Mouse (Mus musculus) hindbrain, embryonic 13.5 days (tissue): ENCODE data around the gene C5ar2. TPM values are rescaled to one million over a fixed set of nuclear protein-coding genes. Genes with fewer than 3 reads are reported as not detected.

Experiments used
- ATAC-seq: fragments of 200-750 bp; cut with Nextera tagmentation; 2 replicates; pipeline ENCODE4 v1.8.0; 2017; ENCODE audit warnings: moderate TSS enrichment; ENCODE audit not compliant: low FRiP score
- H3K27ac ChIP-seq: fragments of 300-500 bp; sonication (generic); 2 replicates; pipeline ENCODE4 v1.5.1; 2015; ENCODE audit warnings: inconsistent platforms, mild to moderate bottlenecking, moderate library complexity
- H3K27me3 ChIP-seq: fragments of 300-500 bp; sonication (generic); 2 replicates; pipeline ENCODE4 v1.6.1; 2015; ENCODE audit warnings: mild to moderate bottlenecking, inconsistent platforms
- H3K36me3 ChIP-seq: fragments of 300-500 bp; sonication (generic); 2 replicates; pipeline ENCODE4 v1.6.1; 2015; ENCODE audit warnings: mild to moderate bottlenecking, inconsistent platforms
- H3K4me1 ChIP-seq: fragments of 300-500 bp; sonication (generic); replicated peaks from 2 replicates; pipeline ENCODE4 v1.6.1; 2015; ENCODE audit warnings: inconsistent platforms
- H3K4me2 ChIP-seq: fragments of 300-500 bp; sonication (generic); 2 replicates; pipeline ENCODE4 v1.6.1; 2015; ENCODE audit warnings: inconsistent platforms, mild to moderate bottlenecking, moderate library complexity
- H3K4me3 ChIP-seq: fragments of 300-500 bp; sonication (generic); 2 replicates; pipeline ENCODE4 v1.5.1; 2015; ENCODE audit warnings: mild to moderate bottlenecking, inconsistent platforms
- H3K9ac ChIP-seq: fragments of 300-500 bp; sonication (generic); 2 replicates; pipeline ENCODE4 v1.6.1; 2015; ENCODE audit warnings: mild to moderate bottlenecking, inconsistent platforms
- H3K9me3 ChIP-seq: fragments of 300-500 bp; sonication (generic); 2 replicates; pipeline ENCODE4 v1.6.1; 2016; ENCODE audit warnings: inconsistent platforms
- WGBS: fragments of 180-500 bp; shearing (Covaris S2); methylation state at CpG from one replicate; pipeline ENCODE4 v1.1.7; 2015; 5-methylcytosine and 5-hydroxymethylcytosine counted together
- polyA plus RNA-seq: library from polyadenylated mRNA; unstranded; fragments of >200 nt; fragmentation: Nextera tagmentation; extraction: Ambion mirVana; gene quantifications from 2 replicates; pipeline ENCODE4 v1.2.1, GENCODE M21; 2015

Gene C5ar2
- polyA plus RNA-seq, 1 experiment from 2014 or later, result 0.14 TPM

DNA sequence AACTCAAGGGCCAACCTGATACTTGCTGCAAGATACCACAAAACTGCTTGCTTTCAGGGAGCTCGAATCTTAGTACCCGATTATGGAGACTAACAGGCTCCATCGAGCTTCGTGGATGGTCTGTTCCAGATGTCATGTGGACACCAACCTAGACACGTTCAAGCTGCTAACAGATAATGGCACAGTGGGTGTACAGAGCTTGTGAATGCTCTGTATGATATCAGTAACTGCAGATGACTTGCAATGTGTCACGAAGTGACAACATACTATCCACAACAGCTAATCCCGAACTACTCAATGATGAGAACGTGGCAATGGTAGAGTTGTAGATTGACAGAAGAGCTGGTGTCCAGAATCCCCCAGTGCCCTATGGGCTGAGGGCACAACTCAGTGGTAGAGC is 56.5 kb downstream of the C5ar2 start:
- Histone ChIP-seq H3K4me1 (0 out of 2 replicates have a peak, but pooled peaks cover 3% of the 10 kb centered on the region), H3K27ac (no peak overlapping the region), H3K36me3 (peaks cover 42% of the 10 kb centered on the region), H3K4me3 (no peak overlapping the region), H3K4me2 (no peak overlapping the region), H3K9me3 (no peaks in the 10 kb centered on the region), H3K27me3 (peaks cover 6% of the 10 kb centered on the region; the same call in 1 of the 2 replicates), H3K9ac (no peak overlapping the region)
- no peak for ATAC-seq
- WGBS, result 85% methylated on average over 8 of the region's 8 CpGs

Other genes with a start within 250 kb of the C5ar2 start
- 8.2 and 8.4 TPM in 2 replicates for gene Bicra, start 196.2 kb downstream of the C5ar2 start, polyA plus RNA-seq
- gene Zfp541, start 182.3 kb downstream of the C5ar2 start, polyA plus RNA-seq, result 0.09 TPM in 2 replicates
- gene Napa, start 145.7 kb downstream of the C5ar2 start, polyA plus RNA-seq, result 212 and 237 TPM in 2 replicates
- 37.3 and 42.2 TPM in 2 replicates for gene Kptn, start 124.3 kb downstream of the C5ar2 start, polyA plus RNA-seq
- 0.96 and 1.1 TPM in 2 replicates for gene Slc8a2, start 114.3 kb downstream of the C5ar2 start, polyA plus RNA-seq
- 147 and 160 TPM in 2 replicates for gene Meis3, start 69.1 kb downstream of the C5ar2 start, polyA plus RNA-seq
- 13.5 and 13.8 TPM in 2 replicates for gene Dhx34, start 22.1 kb downstream of the C5ar2 start, polyA plus RNA-seq
- 1.7 and 2.3 TPM in 2 replicates for gene C5ar1, start 15.4 kb upstream of the C5ar2 start, polyA plus RNA-seq
- gene Inafm1, start 29.5 kb upstream of the C5ar2 start, polyA plus RNA-seq, result 33.4 and 33.8 TPM in 2 replicates
- 23.9 and 27.9 TPM in 2 replicates for gene Ccdc9, start 42.6 kb upstream of the C5ar2 start, polyA plus RNA-seq
- gene Bbc3, start 64.2 kb upstream of the C5ar2 start, polyA plus RNA-seq, result 24.0 and 24.2 TPM in 2 replicates
- gene Sae1, start 143.7 kb upstream of the C5ar2 start, polyA plus RNA-seq, result 259 and 260 TPM in 2 replicates
- gene Zc3h4, start 156.8 kb upstream of the C5ar2 start, polyA plus RNA-seq, result 17.4 and 18.6 TPM in 2 replicates
- 55.9 and 60.8 TPM in 2 replicates for gene Tmem160, start 208.6 kb upstream of the C5ar2 start, polyA plus RNA-seq
- 2.3 and 2.5 TPM in 2 replicates for gene Npas1, start 233.6 kb upstream of the C5ar2 start, polyA plus RNA-seq